Comparison of ENCODE assay signal across 9 mouse cellular contexts in the genomic region with DNA sequence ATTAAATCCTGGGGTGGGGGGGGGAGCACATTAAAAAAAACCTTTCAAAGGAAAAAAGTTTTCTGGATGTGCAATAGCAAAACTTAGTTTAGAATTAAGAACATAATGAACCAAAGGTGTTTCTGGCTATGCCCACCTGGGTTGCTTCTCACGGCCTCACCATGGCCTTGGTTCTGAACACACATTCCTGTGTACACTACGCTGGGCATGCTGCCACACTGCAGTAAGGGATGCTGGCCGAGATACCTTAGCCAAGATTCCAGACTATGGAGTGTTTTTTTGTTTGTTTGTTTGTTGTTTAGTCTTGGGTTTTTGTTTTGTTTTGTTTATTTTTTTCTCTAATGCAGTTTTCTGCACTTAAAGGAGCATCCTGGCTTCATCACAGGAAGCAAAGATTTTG.
"Had no signal": no experiment of that assay in that cellular context is flagged by ENCODE, and none has a peak within 500 bp of the region (broad histone marks: within the 10 kb centered on the region; RNA-seq: fewer than 3 reads in every experiment).

No protein-coding gene starts in this region.

- DNase-seq: gastrocnemius, postnatal 14 days; gastrocnemius, postnatal 36 days; kidney, adult 18-20 months; kidney, adult 8-10 months; kidney, postnatal 10 days; kidney, postnatal 36 days; layer of hippocampus, adult 9-11 months; layer of hippocampus, postnatal 36 days; left cerebral cortex, postnatal 4 days had no signal
